Mouse (Mus musculus): ENCODE measurements around the gene Mapk9. TPM values are rescaled to one million over a fixed set of nuclear protein-coding genes. Genes with fewer than 3 reads are reported as not detected.

Mapk9 gene
- polyA plus RNA-seq, 1 experiment from 2014 or later, result 31.1 TPM

DNA sequence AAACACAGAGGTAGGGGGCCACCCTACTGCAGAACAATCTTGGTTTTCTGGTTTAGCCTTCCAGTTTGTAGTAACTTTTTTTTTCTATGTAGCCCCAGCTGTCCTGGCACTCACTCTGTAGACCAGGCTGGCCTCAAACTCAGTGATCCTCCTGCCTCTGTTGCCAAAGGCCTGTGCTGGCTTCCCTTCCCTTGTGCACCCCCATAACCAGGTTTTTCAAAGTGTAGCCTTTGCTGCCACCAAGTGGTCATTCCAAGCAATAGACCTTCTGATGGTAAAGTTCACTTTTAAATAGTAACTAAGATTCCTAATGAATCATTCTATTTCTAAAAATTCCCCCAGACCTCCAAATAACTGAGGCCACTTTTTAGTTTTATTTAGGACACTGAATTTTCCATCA is 23.2 kb downstream of the Mapk9 start:
- Histone ChIP-seq H3K4me2 (ENCODE audit: low read depth, low read length) (no peak overlapping the region), H3K36me3 (ENCODE audit: control insufficient read depth, insufficient read depth, low read length) (no peaks in the 10 kb centered on the region), H3K27ac (ENCODE audit: low read length) (no peak overlapping the region), H3K9me3 (replicated peaks; ENCODE audit: control insufficient read depth, low read length) (no peaks in the 10 kb centered on the region), H3K4me1 (ENCODE audit: control insufficient read depth, insufficient read depth, low read length) (no peaks in the 10 kb centered on the region), H3K9ac (ENCODE audit: low read length) (no peak overlapping the region), H3K27me3 (ENCODE audit: control insufficient read depth, insufficient read depth, low read length) (no peaks in the 10 kb centered on the region), H3K4me3 (replicated peaks; ENCODE audit: low read length) (no peak overlapping the region)
- ATAC-seq (ENCODE audit: insufficient read depth, low FRiP score), result no peak

DNA sequence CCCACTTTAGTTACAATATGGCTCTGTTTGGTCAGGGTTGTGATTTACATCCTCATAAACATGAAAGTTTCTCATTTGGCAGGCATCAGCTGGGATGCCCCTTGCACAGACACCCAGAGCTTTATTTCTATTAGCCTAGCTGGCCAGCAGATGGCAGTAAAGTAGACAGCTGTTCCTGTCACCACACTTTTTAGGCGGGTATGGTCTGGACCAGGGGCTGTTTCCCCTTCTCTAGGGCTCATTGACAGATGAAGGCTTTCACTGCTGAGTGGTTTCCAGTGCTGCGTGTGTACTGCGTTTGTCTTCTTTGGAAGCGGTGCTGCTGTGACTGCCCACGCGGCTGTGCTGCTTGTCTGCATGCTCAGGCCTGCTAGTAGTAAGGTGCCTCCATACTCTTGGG is 25.4 kb downstream of the Mapk9 start:
- H3K4me2 ChIP-seq (ENCODE audit: low read depth, low read length), result no peak overlapping the region

DNA sequence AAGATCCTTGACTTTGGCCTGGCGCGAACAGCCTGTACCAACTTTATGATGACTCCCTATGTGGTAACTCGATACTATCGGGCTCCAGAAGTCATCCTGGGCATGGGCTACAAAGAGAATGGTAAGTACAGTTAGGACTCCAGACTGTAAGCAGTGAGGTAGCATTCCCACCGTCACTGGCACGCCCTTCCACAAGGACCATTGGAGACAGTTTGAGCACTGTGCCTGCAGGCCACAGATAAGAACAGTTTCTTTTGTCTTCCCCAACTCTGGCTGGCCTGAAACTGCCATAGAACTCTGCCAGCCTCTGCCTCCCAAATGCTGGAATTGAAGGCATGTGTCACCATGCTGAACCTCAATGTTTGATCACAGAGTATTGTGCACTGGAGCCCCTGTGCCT is 26.2 kb downstream of the Mapk9 start:
- ATAC-seq (ENCODE audit: insufficient read depth, low FRiP score), result no peak
- 92% methylated on average over 6 of the region's 6 CpGs for WGBS
- no peak overlapping the region for H3K27ac ChIP-seq (ENCODE audit: low read length)
- no peaks in the 10 kb centered on the region for H3K36me3 ChIP-seq (ENCODE audit: control insufficient read depth, insufficient read depth, low read length)
- no peaks in the 10 kb centered on the region for H3K9me3 ChIP-seq (replicated peaks; ENCODE audit: control insufficient read depth, low read length)
- no peak overlapping the region for H3K4me2 ChIP-seq (ENCODE audit: low read depth, low read length)
- H3K4me3 ChIP-seq (replicated peaks; ENCODE audit: low read length), result no peak overlapping the region
- H3K4me1 ChIP-seq (ENCODE audit: control insufficient read depth, insufficient read depth, low read length), result no peaks in the 10 kb centered on the region
- no peaks in the 10 kb centered on the region for H3K27me3 ChIP-seq (ENCODE audit: control insufficient read depth, insufficient read depth, low read length)
- H3K9ac ChIP-seq (ENCODE audit: low read length), result no peak overlapping the region

More for the DNA sequence above, 25.4 kb downstream of the Mapk9 start:
- Histone ChIP-seq H3K27ac (ENCODE audit: low read length) (no peak overlapping the region), H3K9me3 (replicated peaks; ENCODE audit: control insufficient read depth, low read length) (no peaks in the 10 kb centered on the region), H3K36me3 (ENCODE audit: control insufficient read depth, insufficient read depth, low read length) (no peaks in the 10 kb centered on the region), H3K4me3 (replicated peaks; ENCODE audit: low read length) (no peak overlapping the region), H3K4me1 (ENCODE audit: control insufficient read depth, insufficient read depth, low read length) (no peaks in the 10 kb centered on the region), H3K27me3 (ENCODE audit: control insufficient read depth, insufficient read depth, low read length) (no peaks in the 10 kb centered on the region), H3K9ac (ENCODE audit: low read length) (no peak overlapping the region)
- ATAC-seq (ENCODE audit: insufficient read depth, low FRiP score), result no peak
- 53% methylated on average over 6 of the region's 6 CpGs for WGBS

DNA sequence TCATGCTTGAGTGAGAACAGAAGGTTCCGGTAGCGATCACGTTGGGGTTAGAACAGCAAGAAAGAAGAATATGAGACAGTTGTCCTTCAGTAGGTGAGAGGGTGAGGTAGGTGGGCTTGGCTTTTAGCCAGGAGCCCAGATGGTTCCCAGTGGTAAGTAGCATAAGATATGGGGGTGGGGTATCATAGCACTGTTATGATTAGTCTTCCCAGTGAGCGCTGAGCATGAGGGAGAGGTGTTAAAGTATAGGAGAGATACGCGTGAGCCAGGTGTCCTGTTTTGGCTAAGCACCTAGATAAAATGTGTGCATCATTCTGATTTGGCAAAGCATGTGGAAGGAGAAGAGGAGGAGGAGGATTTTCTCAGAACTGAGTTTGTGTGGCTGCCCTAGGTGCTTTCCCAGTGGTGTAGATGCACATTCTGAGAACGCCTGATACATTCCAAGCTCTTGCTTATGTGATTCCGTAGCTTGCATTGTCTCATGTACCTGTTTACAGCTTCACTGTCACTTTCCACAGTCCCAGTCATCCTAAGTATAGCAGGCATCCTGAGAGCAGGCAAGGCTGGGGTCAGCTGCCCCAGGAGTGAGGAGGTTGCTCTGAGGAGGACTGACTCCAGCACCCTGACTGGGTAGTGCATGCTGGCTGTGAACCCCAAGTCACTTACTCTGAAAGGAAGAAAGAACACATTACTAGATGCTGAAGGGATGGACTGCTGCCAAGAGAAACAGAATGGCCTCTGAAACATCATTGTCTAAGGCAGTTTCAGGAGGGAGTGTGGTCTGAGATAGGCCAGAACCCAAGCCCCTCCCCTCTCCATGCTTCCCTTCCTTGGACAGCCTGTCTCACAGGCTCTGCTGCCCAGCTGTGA is 30.6 kb downstream of the Mapk9 start:
- no peak for ATAC-seq (ENCODE audit: insufficient read depth, low FRiP score)
- no peaks in the 10 kb centered on the region for H3K36me3 ChIP-seq (ENCODE audit: control insufficient read depth, insufficient read depth, low read length)

DNA sequence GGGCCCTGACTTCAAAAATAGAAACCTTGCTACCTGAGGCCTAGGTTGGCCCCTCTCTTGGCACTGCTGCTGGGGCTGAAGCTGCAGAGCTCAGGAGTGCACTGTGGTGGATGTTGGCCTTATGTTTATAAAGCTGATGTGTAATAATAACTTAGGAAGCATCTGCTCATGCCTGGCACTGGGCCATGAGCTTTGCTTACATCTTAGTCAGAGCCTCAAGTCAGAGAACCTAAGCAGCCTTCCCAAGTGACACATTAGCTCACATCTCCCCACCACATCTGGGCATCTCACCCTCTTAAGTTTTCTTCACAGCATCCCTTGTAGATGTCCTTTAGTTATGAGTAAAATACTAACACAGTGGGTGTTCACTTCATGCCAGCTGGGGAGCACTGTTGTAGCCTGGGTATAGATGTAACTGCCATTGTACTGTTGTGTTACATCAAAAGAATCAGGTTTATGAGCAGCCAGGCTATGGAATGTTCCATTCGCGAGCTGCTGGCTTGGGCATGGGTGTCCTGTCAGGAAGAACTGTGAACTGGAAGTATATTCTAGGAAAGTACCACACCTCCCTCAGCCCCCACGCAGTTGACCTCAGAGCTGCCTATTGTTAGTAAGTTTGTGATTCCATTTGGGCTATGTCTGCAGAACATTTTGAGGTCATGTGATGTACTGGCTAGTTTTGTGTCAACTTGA is 33.5 kb downstream of the Mapk9 start:
- Histone ChIP-seq H3K4me1 (ENCODE audit: control insufficient read depth, insufficient read depth, low read length) (0 out of 2 replicates have a peak, but pooled peaks cover 3% of the 10 kb centered on the region), H3K4me3 (replicated peaks; ENCODE audit: low read length) (no peak overlapping the region), H3K9ac (ENCODE audit: low read length) (no peak overlapping the region), H3K9me3 (replicated peaks; ENCODE audit: control insufficient read depth, low read length) (no peaks in the 10 kb centered on the region), H3K4me2 (ENCODE audit: low read depth, low read length) (no peak overlapping the region), H3K27ac (ENCODE audit: low read length) (no peak overlapping the region), H3K36me3 (ENCODE audit: control insufficient read depth, insufficient read depth, low read length) (0 out of 2 replicates have a peak, but pooled peaks cover 6% of the 10 kb centered on the region), H3K27me3 (ENCODE audit: control insufficient read depth, insufficient read depth, low read length) (no peaks in the 10 kb centered on the region)
- WGBS, result 89% methylated on average over 3 of the region's 3 CpGs
- ATAC-seq (ENCODE audit: insufficient read depth, low FRiP score), result peak; percentile 37; the same call in 1 of the 2 replicates

More for the DNA sequence above, 30.6 kb downstream of the Mapk9 start:
- Histone ChIP-seq H3K4me1 (ENCODE audit: control insufficient read depth, insufficient read depth, low read length) (0 out of 2 replicates have a peak, but pooled peaks cover 3% of the 10 kb centered on the region), H3K9me3 (replicated peaks; ENCODE audit: control insufficient read depth, low read length) (no peaks in the 10 kb centered on the region), H3K4me3 (replicated peaks; ENCODE audit: low read length) (no peak overlapping the region), H3K4me2 (ENCODE audit: low read depth, low read length) (no peak overlapping the region), H3K9ac (ENCODE audit: low read length) (no peak overlapping the region), H3K27me3 (ENCODE audit: control insufficient read depth, insufficient read depth, low read length) (no peaks in the 10 kb centered on the region), H3K27ac (ENCODE audit: low read length) (no peak overlapping the region)
- WGBS, result 74% methylated on average over 8 of the region's 8 CpGs

DNA sequence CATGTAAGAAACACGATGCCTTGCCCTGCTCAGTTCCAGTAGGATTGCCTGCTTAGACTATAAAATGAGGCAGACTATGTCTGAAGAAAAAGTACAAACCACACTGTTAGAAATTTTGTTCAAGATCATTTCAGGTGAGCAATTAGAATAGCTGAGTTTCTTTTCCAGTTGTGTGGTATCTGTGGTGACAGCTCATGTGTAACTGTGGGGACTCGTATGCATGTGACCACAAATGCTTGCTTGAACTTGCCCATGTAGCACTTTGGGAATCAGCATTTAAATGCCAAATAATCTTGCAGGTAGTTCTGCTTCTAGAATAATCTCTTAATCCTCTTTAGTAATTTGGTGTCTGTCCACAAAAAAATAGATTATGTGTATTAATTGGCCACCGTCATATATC is 36.8 kb downstream of the Mapk9 start:
- ATAC-seq (ENCODE audit: insufficient read depth, low FRiP score), result no peak
- Histone ChIP-seq H3K9me3 (replicated peaks; ENCODE audit: control insufficient read depth, low read length) (no peaks in the 10 kb centered on the region), H3K36me3 (ENCODE audit: control insufficient read depth, insufficient read depth, low read length) (peaks cover 6% of the 10 kb centered on the region; the same call in 1 of the 2 replicates), H3K4me1 (ENCODE audit: control insufficient read depth, insufficient read depth, low read length) (0 out of 2 replicates have a peak, but pooled peaks cover 3% of the 10 kb centered on the region), H3K9ac (ENCODE audit: low read length) (no peak overlapping the region), H3K27me3 (ENCODE audit: control insufficient read depth, insufficient read depth, low read length) (no peaks in the 10 kb centered on the region), H3K4me2 (ENCODE audit: low read depth, low read length) (no peak overlapping the region), H3K27ac (ENCODE audit: low read length) (no peak overlapping the region), H3K4me3 (replicated peaks; ENCODE audit: low read length) (no peak overlapping the region)
- 89% methylated on average over 3 of the region's 3 CpGs for WGBS

DNA sequence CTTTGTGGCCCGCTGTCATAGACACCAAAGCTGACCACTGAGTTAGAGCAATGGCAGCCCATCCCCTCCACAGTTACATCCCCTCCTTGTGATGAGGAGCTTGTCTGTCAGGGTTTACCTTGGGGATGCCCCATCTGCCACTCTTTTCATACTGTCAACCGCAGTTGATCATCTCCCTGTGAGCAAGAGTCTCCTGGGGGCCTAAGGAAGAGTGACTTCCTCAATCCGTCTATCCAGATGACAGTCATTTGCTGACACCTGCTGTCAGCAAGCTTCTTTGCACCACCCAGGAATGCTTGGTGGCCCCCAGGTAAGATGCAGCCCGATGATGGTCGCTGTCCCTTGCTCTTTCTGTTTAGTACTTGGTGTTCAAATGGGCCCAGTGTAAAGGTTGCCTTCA is 41.9 kb downstream of the Mapk9 start:
- no peak for ATAC-seq (ENCODE audit: insufficient read depth, low FRiP score)
- Histone ChIP-seq H3K27ac (ENCODE audit: low read length) (no peak overlapping the region), H3K36me3 (ENCODE audit: control insufficient read depth, insufficient read depth, low read length) (no peaks in the 10 kb centered on the region; the same call in 1 of the 2 replicates), H3K4me2 (ENCODE audit: low read depth, low read length) (no peak overlapping the region), H3K9me3 (replicated peaks; ENCODE audit: control insufficient read depth, low read length) (no peaks in the 10 kb centered on the region), H3K27me3 (ENCODE audit: control insufficient read depth, insufficient read depth, low read length) (no peaks in the 10 kb centered on the region), H3K9ac (ENCODE audit: low read length) (no peak overlapping the region), H3K4me1 (ENCODE audit: control insufficient read depth, insufficient read depth, low read length) (no peaks in the 10 kb centered on the region), H3K4me3 (replicated peaks; ENCODE audit: low read length) (no peak overlapping the region)
- 88% methylated on average over 5 of the region's 5 CpGs for WGBS

DNA sequence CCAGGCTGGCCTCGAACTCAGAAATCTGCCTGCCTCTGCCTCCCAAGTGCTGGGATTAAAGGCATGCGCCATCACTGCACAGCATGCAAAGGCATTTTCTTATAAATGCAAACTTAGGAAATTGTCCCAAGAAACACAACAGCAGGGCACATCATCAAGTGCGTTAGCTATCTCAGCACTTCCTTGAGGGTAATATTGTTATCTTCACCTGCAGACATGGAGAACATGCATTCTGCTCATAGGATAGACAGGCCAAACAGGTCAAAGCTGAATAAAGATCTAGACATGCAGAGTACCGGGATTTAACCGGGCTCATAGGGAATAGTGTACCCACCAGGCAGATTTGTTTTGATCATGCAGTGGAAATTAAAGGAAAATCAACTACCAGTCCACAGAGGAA is 45.4 kb downstream of the Mapk9 start:
- H3K4me1 ChIP-seq (ENCODE audit: control insufficient read depth, insufficient read depth, low read length), result no peaks in the 10 kb centered on the region
- no peak overlapping the region for H3K4me3 ChIP-seq (replicated peaks; ENCODE audit: low read length)
- ATAC-seq (ENCODE audit: insufficient read depth, low FRiP score), result no peak
- no peaks in the 10 kb centered on the region for H3K9me3 ChIP-seq (replicated peaks; ENCODE audit: control insufficient read depth, low read length)
- H3K27me3 ChIP-seq (ENCODE audit: control insufficient read depth, insufficient read depth, low read length), result no peaks in the 10 kb centered on the region
- no peak overlapping the region for H3K27ac ChIP-seq (ENCODE audit: low read length)
- H3K9ac ChIP-seq (ENCODE audit: low read length), result no peak overlapping the region
- H3K4me2 ChIP-seq (ENCODE audit: low read depth, low read length), result no peak overlapping the region
- no peaks in the 10 kb centered on the region; the same call in 1 of the 2 replicates for H3K36me3 ChIP-seq (ENCODE audit: control insufficient read depth, insufficient read depth, low read length)
- 91% methylated on average over 5 of the region's 5 CpGs for WGBS

DNA sequence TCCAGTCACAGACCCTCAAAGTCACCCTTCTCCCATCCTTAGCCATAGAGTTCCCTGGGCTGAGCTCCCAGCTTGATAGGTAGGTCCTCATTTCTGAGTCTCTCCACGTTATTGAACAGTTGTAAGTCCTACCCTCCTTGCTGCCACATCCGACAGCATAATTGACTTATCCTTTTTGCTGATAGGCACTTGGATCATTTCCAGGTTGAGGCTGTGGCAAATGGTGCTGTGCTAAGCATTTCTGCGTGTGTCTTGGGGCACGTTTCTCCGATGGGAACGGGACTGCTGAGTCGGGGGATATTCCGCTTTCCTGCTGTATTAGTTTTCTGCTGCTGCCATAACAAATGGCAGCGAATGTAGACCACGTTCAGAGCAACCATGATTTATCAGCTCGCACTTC is 47.3 kb downstream of the Mapk9 start:
- H3K27ac ChIP-seq (ENCODE audit: low read length), result no peak overlapping the region
- H3K9ac ChIP-seq (ENCODE audit: low read length), result no peak overlapping the region
- 0 out of 2 replicates have a peak, but pooled peaks cover 2% of the 10 kb centered on the region for H3K27me3 ChIP-seq (ENCODE audit: control insufficient read depth, insufficient read depth, low read length)
- no peak for ATAC-seq (ENCODE audit: insufficient read depth, low FRiP score)
- no peaks in the 10 kb centered on the region for H3K4me1 ChIP-seq (ENCODE audit: control insufficient read depth, insufficient read depth, low read length)
- WGBS, result 70% methylated on average over 11 of the region's 11 CpGs
- no peak overlapping the region for H3K4me2 ChIP-seq (ENCODE audit: low read depth, low read length)
- H3K36me3 ChIP-seq (ENCODE audit: control insufficient read depth, insufficient read depth, low read length), result no peaks in the 10 kb centered on the region
- H3K4me3 ChIP-seq (replicated peaks; ENCODE audit: low read length), result no peak overlapping the region
- peaks cover 3% of the 10 kb centered on the region; the same call in 1 of the 2 replicates for H3K9me3 ChIP-seq (replicated peaks; ENCODE audit: control insufficient read depth, low read length)

All from stomach, embryonic 16.5 days (tissue).